Mouse (Mus musculus) forebrain, postnatal 0 days (tissue): ENCODE measurements around the gene Rbbp4. TPM values are rescaled to one million over a fixed set of nuclear protein-coding genes. Genes with fewer than 3 reads are reported as not detected.

ENCODE experiments used
- ATAC-seq: fragments of 200-750 bp; cut with Nextera tagmentation; 2 replicates; pipeline ENCODE4 v1.8.0; 2017; ENCODE audit warnings: mild to moderate bottlenecking, moderate library complexity
- DNase-seq: peaks from one replicate; pipeline ENCODE4 v3.0.0-alpha.2; 2015
- H3K27ac ChIP-seq: fragments of 300-500 bp; sonication (generic); 2 replicates; pipeline ENCODE4 v1.5.1; 2014; ENCODE audit warnings: low read depth, mild to moderate bottlenecking, antibody characterized with exemption, low read length, moderate library complexity, mixed read lengths
- H3K27me3 ChIP-seq: fragments of 300-500 bp; sonication (generic); 2 replicates; pipeline ENCODE4 v1.6.1; 2014; ENCODE audit warnings: mild to moderate bottlenecking, low read length, mixed read lengths; ENCODE audit not compliant: insufficient read depth
- H3K36me3 ChIP-seq: fragments of 300-500 bp; sonication (generic); 2 replicates; pipeline ENCODE4 v1.6.1; 2014; ENCODE audit warnings: mild to moderate bottlenecking, moderate library complexity; ENCODE audit not compliant: insufficient read depth
- H3K4me1 ChIP-seq: fragments of 300-500 bp; sonication (generic); 2 replicates; pipeline ENCODE4 v1.6.1; 2014; ENCODE audit warnings: antibody characterized with exemption; ENCODE audit not compliant: insufficient read depth
- H3K4me2 ChIP-seq: fragments of 300-500 bp; sonication (generic); 2 replicates; pipeline ENCODE4 v1.6.1; 2014; ENCODE audit warnings: low read depth, mild to moderate bottlenecking, moderate library complexity
- H3K4me3 ChIP-seq: fragments of 300-500 bp; sonication (generic); 2 replicates; pipeline ENCODE4 v1.5.1; 2014; ENCODE audit warnings: low read depth, low read length, mixed read lengths
- H3K9ac ChIP-seq: fragments of 300-500 bp; sonication (generic); 2 replicates; pipeline ENCODE4 v1.6.1; 2014; ENCODE audit warnings: mild to moderate bottlenecking
- H3K9me3 ChIP-seq: fragments of 300-500 bp; sonication (generic); 2 replicates; pipeline ENCODE4 v1.6.1; 2016; ENCODE audit warnings: low read length
- CTCF ChIP-seq: sonication (generic); IDR thresholded peaks from 2 replicates; pipeline ENCODE4 v1.5.1; 2016; ENCODE audit warnings: antibody characterized with exemption, control low read depth, low read depth
- WGBS: fragments of 180-500 bp; shearing (Covaris S2); extraction: QIAGEN DNeasy Blood & Tissue Kit; methylation state at CpG from one replicate; pipeline ENCODE4 v1.1.7; 2014; 5-methylcytosine and 5-hydroxymethylcytosine counted together
- polyA plus RNA-seq: library from polyadenylated mRNA; unstranded; fragments of >200 nt; fragmentation: Nextera tagmentation; extraction: Ambion mirVana; gene quantifications from 2 replicates; pipeline ENCODE4 v1.2.1, GENCODE M21; 2015
- total RNA-seq: library from RNA; depleted of rRNA; stranded (reverse); fragments of >200 nt; gene quantifications from 2 replicates; pipeline ENCODE4 v1.2.3, GENCODE M21; 2014

The Rbbp4 gene
- total and polyA plus RNA-seq, 2 experiments from 2014 or later = 103 to 272 TPM

DNA sequence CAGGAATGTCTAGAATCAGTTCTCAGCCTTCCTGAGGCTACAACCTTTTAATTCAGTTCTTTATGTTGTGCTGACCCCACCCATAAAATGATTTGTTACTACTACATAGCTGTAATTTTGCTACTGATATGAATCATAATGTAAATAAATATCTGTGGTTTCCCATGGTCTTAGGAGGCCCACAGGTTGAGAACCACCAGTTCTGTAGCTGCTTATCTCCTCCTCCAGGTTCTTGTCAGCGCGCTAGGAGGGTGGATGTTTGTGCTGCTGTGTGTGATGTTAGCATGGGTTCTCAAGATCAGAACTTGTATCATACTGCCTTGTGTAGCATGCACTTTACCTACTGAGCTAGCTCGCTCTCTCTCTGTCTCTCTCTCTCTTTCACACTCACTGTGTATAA is 4.6 kb upstream of the Rbbp4 start:
- 99% methylated on average over 3 of the region's 3 CpGs for WGBS
- Histone ChIP-seq H3K27me3 (no peaks in the 10 kb centered on the region), H3K9ac (no peak overlapping the region), H3K27ac (no peak overlapping the region), H3K36me3 (peaks cover 14% of the 10 kb centered on the region), H3K4me1 (0 out of 2 replicates have a peak, but pooled peaks cover 3% of the 10 kb centered on the region), H3K4me3 (no peak overlapping the region), H3K9me3 (no peaks in the 10 kb centered on the region), H3K4me2 (no peak overlapping the region)
- DNase-seq = no peak
- no peak for ATAC-seq
- no peak for TF ChIP-seq CTCF

DNA sequence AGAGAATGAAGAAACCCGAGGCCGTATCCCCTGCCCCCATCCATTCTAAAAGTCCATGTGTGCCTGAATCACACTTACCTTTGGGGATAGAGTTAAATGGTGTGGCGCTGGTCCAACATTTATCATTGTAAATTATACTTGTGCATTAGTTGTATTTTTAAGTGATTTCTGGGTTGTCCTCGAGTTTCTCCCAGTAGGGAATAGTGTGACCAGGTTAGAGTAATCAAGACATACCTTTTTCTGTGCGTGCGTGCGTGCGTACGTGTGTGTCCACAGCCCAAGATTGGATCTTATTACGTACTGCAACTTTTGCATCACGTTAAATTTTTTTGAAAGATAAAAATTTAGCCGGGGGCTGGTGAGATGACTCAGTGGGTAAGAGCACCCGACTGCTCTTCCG is 1.1 kb upstream of the Rbbp4 start:
- H3K4me1 ChIP-seq = peaks cover 20% of the 10 kb centered on the region
- DNase-seq (no peak), ATAC-seq (no peak)
- peak overlapping the region; percentile 96 for H3K4me3 ChIP-seq
- no peaks in the 10 kb centered on the region for H3K27me3 ChIP-seq
- H3K4me2 ChIP-seq = peak overlapping the region; percentile 71
- peaks cover 2% of the 10 kb centered on the region; the same call in 1 of the 2 replicates for H3K36me3 ChIP-seq
- no peaks in the 10 kb centered on the region for H3K9me3 ChIP-seq
- H3K27ac ChIP-seq = peak overlapping the region; percentile 99
- TF ChIP-seq CTCF = no peak
- WGBS = 52% methylated on average over 14 of the region's 14 CpGs
- H3K9ac ChIP-seq = peak overlapping the region; percentile 66

DNA sequence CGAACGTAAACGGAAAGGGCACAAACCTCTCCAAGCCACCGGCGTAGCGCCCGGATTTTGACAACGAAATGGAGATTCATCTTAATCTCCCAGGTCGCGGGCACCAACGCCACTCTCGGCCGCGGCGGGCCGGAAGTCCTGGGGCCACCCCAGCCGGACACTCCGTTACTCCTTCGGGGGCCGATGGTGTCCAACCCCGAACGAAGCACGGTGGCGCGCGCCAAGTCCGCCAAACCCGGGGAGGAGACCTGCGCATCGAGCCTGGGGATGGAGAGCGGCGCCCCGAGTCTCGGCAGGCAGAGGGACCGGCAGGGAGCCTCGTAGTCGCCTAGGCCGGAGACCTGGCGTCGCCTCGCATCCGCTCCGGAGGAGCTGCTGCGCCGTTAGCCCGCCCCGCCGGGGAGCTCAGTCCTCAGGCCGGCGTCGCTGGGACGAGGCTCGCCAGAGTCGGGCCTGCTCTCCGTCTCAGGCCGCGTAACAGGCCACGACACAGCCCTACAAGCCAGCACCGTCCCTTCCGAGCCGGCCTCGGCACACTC is 424 bp downstream of the Rbbp4 start:
- H3K27ac ChIP-seq = peak overlapping the region; percentile 96
- TF ChIP-seq CTCF = no peak
- peak overlapping the region; percentile 96 for H3K4me3 ChIP-seq
- H3K4me1 ChIP-seq = peaks cover 22% of the 10 kb centered on the region
- no peaks in the 10 kb centered on the region for H3K27me3 ChIP-seq
- H3K36me3 ChIP-seq = peaks cover 7% of the 10 kb centered on the region; the same call in 1 of the 2 replicates
- WGBS = 2% methylated on average over 56 of the region's 62 CpGs
- peak overlapping the region; percentile 89 for H3K9ac ChIP-seq
- H3K4me2 ChIP-seq = peak overlapping the region; percentile 58
- no peaks in the 10 kb centered on the region for H3K9me3 ChIP-seq
- DNase-seq = no peak
- ATAC-seq = no peak

DNA sequence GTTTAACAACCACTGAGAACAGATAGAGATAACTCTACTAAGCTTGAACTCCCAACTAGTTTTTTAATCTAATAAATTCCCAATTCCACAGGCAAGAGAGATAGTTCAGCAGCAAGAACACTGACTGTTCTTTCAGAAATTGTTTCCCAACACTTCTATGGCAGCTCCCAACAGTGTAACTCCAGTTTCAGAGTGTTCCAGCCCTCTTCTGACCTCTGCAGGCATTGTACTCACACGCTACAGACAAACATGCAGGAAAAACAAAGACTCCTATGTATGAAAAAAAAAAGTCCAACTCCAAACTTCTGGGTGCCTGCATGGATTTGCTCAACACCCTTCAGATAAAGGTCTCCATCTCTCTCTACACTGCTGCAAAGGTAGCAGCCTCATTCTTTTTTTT is 2.3 kb downstream of the Rbbp4 start:
- no peaks in the 10 kb centered on the region for H3K9me3 ChIP-seq
- no peak overlapping the region for H3K4me3 ChIP-seq
- no peaks in the 10 kb centered on the region for H3K27me3 ChIP-seq
- H3K9ac ChIP-seq = no peak overlapping the region
- ATAC-seq (no peak), DNase-seq (no peak)
- peaks cover 22% of the 10 kb centered on the region for H3K4me1 ChIP-seq
- peaks cover 18% of the 10 kb centered on the region for H3K36me3 ChIP-seq
- H3K27ac ChIP-seq = no peak overlapping the region
- 13% methylated on average over 1 of the region's 1 CpGs for WGBS
- H3K4me2 ChIP-seq = peak overlapping the region; percentile 58
- no peak for TF ChIP-seq CTCF

DNA sequence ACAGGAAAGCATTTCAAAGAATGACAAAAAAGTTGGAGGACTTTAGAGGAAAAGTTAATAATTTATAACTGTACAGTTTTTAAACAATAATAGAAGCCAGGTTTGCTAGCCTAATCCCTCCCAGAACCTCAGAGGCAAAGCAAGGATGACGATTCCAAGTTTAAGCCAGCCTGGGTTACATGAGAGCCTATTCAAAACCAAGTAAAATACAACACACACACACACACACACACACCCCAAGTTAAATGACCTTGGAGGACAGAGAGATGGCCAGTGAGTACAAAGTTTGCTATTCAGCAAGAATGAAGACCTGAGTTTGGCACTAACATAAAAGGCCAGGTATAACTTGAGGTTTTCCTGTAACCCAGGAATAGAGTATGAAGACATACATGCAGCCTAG is 9.0 kb downstream of the Rbbp4 start:
- Histone ChIP-seq H3K36me3 (peaks cover 41% of the 10 kb centered on the region), H3K4me2 (no peak overlapping the region), H3K9me3 (no peaks in the 10 kb centered on the region), H3K4me1 (0 out of 2 replicates have a peak, but pooled peaks cover 1% of the 10 kb centered on the region), H3K4me3 (no peak overlapping the region), H3K9ac (no peak overlapping the region), H3K27ac (no peak overlapping the region), H3K27me3 (no peaks in the 10 kb centered on the region)
- ATAC-seq (no peak), DNase-seq (no peak)
- no peak for TF ChIP-seq CTCF
- 70% methylated on average over 1 of the region's 1 CpGs for WGBS

DNA sequence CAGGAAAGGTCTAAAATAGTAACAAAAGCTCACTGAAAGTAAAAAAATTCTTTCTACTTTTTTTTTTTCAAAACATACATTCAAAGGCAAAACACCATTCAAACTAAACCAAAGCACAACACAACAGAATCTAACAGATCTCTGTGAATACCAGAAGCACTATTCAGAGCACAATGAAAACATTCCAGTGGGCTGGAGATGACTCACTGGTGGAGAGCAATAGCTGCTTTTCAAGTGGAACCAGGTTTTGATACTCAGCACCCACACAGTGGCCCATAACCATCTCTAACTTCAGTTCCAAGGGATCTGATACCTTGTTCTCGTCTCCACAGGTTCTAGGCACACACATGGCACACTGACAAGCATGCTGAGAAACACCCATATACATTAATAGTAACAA is 10.4 kb downstream of the Rbbp4 start:
- no peak for TF ChIP-seq CTCF
- Histone ChIP-seq H3K9me3 (no peaks in the 10 kb centered on the region), H3K4me1 (no peaks in the 10 kb centered on the region), H3K4me3 (no peak overlapping the region), H3K9ac (no peak overlapping the region), H3K27me3 (no peaks in the 10 kb centered on the region), H3K4me2 (no peak overlapping the region), H3K27ac (no peak overlapping the region), H3K36me3 (peaks cover 48% of the 10 kb centered on the region)
- DNase-seq (no peak), ATAC-seq (no peak)
- 83% methylated on average over 1 of the region's 1 CpGs for WGBS

DNA sequence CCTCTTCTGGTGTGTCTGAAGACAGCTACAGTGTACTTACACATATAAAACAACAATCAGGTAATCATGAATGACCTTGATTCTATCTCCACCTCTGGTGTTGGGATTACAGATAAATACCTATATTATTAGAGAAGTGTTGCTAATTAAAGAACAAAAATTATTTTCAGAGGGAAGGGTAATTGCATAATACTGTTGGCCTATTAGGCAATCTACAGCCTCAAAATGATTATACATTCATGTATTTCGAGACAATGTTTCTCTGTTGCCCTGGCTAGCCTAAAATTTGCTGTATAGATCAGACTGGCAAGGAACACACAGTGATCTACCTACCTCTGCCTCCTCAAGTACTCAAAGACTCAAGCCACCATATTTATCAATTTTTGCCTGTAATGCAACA is 11.7 kb downstream of the Rbbp4 start:
- Histone ChIP-seq H3K36me3 (peaks cover 51% of the 10 kb centered on the region), H3K27me3 (no peaks in the 10 kb centered on the region), H3K4me3 (no peak overlapping the region), H3K4me2 (no peak overlapping the region), H3K27ac (no peak overlapping the region), H3K4me1 (no peaks in the 10 kb centered on the region), H3K9me3 (no peaks in the 10 kb centered on the region), H3K9ac (no peak overlapping the region)
- no peak for ATAC-seq
- no peak for TF ChIP-seq CTCF
- 86% methylated on average over 1 of the region's 1 CpGs for WGBS
- no peak for DNase-seq

DNA sequence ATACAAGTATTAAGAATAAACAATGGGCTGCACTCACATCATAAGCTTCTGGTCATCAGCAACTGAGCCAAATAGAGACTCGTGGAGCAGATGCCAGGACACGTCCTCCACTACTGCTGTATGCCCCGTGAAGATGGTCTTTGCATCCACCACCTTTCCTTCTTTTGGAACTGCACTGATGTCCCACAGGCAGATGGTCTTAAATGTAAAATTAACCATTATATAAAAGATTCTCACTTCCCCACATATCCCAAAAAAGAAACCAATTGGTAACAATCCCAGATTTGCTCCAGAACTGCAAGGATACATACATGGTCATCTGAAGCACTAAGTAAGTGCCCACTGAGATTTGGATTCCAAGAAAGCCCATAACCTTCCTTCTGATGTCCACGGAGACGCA is 13.1 kb downstream of the Rbbp4 start:
- no peaks in the 10 kb centered on the region for H3K4me1 ChIP-seq
- ATAC-seq (no peak), DNase-seq (no peak)
- no peak overlapping the region for H3K9ac ChIP-seq
- H3K27me3 ChIP-seq = no peaks in the 10 kb centered on the region
- H3K36me3 ChIP-seq = peaks cover 51% of the 10 kb centered on the region
- no peak for TF ChIP-seq CTCF
- no peak overlapping the region for H3K4me2 ChIP-seq
- H3K27ac ChIP-seq = no peak overlapping the region
- WGBS = 96% methylated on average over 5 of the region's 5 CpGs
- H3K4me3 ChIP-seq = no peak overlapping the region
- H3K9me3 ChIP-seq = no peaks in the 10 kb centered on the region
